Mouse (Mus musculus) frontal cortex, adult (tissue): ENCODE results near the gene Ppcdc.

Experiments used
- ATAC-seq: cut with Nextera tagmentation; 2 replicates; pipeline ENCODE4 v1.9.2; 2017; ENCODE audit warnings: mild to moderate bottlenecking, moderate library complexity, mixed read lengths; ENCODE audit not compliant: low TSS enrichment

Gene Ppcdc

GRCm38 (mm10) chr9:57439522-57440295 is at the start of gene Ppcdc:
TSS of gene Ppcdc (minus strand) at chr9:57440124.
- ATAC-seq = peak; percentile 98

- no peak for ATAC-seq
Observed at GRCm38 (mm10) chr9:57487807-57488206, 47.9 kb upstream of the Ppcdc start.

- peak; percentile 91 for ATAC-seq
Observed at GRCm38 (mm10) chr9:57485774-57486173, 45.9 kb upstream of the Ppcdc start.

GRCm38 (mm10) chr9:57468914-57469313 is 29.0 kb upstream of the Ppcdc start:
- ATAC-seq = peak; percentile 24; the same call in 1 of the 2 replicates

DNA sequence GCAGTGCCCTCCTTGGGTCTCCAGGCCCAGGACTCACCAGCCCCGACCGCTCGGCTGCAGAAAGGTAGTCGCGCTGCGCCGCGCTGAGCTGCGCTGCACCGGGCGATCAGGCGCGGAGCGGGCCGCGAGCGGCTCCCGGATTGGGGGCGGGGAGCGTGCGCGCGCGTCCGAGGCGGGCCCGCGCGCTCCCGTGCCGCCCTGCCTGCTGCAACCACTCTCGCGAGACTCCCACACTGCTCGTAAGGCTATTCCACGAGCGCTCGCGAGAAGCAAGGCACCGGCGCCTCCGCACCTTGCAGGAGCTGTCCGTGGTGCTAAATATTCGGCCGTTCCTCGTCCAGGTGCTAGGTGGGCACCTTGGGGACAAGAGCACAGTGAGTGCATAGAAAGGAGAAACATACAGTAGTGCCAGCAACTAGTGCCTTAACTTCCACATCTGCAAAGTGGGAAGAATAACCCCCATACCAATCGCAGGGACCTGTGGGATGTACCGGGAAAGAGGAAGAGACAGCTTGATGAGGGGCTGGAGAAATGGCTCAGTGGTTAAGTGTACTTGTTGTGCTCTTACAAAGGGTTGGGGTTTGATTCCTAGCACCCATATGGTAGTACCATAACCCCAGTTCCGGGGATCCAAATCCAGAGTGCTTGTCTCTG is 28.1 kb upstream of the Ppcdc start, which contains the start of gene Scamp5:
Gene Scamp5, minus strand, starts transcription at position 165 of the 654 bp plus-strand sequence.
- ATAC-seq = peak; percentile 93

- peak; percentile 47 for ATAC-seq
Observed at GRCm38 (mm10) chr9:57467271-57467771, 27.4 kb upstream of the Ppcdc start.

- ATAC-seq = no peak
Observed at GRCm38 (mm10) chr9:57466101-57466500, 26.2 kb upstream of the Ppcdc start.

GRCm38 (mm10) chr9:57462866-57463265 is 22.9 kb upstream of the Ppcdc start:
- ATAC-seq = no peak

DNA sequence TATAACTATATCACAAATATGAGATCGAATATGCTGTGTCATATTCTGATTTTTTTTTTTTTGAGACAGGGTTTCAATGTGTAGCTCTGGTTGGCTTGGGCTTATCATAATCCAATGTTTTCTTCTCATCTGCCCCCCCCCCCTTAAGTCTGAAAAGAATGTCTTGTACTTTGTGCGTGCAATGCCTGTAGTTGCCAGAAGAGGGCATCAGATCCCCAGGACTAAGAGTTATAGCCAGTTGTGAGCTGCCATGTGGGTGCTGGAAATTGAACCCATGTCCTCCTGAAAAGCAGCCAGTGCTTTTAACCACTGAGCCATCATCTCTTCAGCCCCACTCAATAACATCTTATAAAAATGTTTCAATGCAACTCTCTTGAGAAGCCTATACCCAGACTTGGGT is 19.8 kb upstream of the Ppcdc start:
- no peak for ATAC-seq

- no peak for ATAC-seq
Observed at GRCm38 (mm10) chr9:57453516-57453915, 13.6 kb upstream of the Ppcdc start.

DNA sequence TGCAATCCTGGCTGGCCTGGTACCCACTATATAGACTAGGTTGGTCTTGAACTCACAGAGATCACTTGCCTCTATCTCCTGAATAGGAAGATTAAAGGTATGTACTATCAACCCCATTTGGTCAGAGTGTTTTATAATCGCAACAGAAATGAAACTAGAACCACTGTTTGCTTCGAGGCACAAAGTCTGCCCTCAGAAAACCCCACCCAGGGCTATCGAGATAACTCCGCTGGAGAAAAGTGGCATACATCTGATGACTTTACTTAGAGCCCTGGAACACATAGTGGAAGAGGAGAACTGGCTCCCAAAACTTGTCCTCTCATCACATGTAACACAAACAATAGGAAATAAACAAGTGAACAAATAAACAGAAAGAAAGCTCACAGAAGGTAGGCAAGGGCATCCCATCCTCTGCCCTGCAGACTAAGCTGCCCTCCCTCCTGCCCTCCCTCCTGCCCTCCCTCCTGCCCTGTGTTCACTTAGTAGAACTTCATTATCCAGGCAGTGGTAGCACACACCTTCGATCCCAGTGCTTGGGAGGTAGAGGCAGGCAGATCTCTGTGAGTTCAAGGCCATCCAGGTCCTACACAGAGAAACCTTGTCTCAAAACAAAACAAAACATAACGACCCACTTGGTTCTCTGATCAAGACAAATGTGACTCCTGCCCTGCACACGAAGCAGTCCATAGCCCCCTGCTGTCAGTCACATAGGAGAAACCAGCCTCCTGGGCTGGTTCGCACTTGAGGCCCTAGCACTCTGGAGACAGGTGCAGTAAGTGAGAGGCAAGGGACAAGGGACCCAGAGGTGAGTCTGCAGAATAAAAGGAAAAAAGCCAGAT is 12.9 kb upstream of the Ppcdc start:
- no peak for ATAC-seq

GRCm38 (mm10) chr9:57449715-57450114 is 9.8 kb upstream of the Ppcdc start:
- ATAC-seq = no peak

DNA sequence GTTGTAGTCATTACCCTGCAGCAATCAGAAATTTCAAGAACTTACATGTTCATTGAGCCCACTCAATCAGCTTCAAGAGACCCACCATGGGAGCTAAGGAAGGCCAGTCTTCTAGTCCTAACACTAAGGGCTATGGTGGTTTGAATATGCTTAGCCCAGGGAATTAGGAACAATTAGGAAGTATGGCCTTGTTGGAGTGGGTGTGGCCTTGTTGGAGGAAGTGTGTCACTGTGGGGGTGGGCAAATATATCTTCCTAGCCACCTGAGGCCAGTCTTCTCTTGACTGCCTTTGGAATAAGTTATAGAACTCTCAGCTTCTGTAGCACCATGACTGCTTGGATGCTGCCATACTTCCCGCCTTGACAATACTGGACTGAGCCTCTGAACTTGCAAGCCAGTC is 696 bp upstream of the Ppcdc start:
- ATAC-seq = no peak

DNA sequence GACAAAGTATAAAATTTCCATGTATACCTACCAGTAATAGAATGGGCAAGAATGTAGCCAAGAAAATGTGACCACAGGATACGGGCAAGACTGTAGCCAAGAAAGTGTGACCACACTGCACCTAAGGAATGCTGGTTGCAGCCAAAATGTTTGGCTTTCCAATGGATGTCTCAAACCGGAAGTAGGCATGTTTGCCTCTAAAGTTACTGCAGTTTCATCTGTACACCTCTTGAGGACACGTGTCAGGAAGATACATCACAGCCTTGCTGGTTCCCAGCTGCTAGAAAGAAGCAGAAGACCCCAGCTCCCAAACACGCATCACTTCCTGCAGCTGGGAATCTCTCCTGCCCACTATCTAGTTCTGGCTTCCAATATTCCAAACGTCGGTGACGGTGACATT is 841 bp downstream of the Ppcdc start:
- ATAC-seq = no peak

DNA sequence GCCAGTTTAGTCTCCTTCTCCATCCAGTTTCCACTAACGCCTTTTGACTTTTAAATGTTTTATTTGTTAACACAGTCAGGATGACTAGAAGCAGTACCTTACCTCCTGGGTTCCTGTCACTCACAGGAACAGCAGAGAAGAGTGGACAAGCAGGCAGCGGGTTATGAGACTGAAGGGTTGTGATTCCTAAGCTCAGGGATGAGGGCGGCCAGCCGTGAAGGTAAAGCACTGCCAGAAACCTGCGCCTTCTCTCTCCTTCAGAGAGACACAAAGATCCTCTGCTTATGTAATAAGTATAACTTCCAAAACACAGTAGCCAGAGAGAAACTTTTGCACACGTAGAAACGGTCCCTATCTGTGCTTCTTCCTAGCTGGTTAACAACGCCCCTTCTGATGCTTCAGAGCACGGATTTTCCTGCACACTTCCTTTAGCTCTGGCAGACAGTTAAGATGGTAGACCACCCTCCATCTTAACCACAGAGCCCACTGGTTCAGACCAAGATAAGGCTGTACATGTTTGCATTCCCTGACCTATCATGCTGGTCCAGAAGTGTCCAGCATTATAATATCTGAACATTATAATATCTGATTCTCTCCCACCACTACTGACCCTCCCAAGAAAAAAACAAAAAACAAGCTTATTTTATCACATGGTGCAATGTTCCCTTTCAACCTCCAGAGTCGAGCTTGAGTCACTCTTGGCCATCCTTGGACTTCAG is 1.9 kb downstream of the Ppcdc start:
- ATAC-seq = no peak

GRCm38 (mm10) chr9:57436166-57436565 is 3.8 kb downstream of the Ppcdc start:
- ATAC-seq = no peak

DNA sequence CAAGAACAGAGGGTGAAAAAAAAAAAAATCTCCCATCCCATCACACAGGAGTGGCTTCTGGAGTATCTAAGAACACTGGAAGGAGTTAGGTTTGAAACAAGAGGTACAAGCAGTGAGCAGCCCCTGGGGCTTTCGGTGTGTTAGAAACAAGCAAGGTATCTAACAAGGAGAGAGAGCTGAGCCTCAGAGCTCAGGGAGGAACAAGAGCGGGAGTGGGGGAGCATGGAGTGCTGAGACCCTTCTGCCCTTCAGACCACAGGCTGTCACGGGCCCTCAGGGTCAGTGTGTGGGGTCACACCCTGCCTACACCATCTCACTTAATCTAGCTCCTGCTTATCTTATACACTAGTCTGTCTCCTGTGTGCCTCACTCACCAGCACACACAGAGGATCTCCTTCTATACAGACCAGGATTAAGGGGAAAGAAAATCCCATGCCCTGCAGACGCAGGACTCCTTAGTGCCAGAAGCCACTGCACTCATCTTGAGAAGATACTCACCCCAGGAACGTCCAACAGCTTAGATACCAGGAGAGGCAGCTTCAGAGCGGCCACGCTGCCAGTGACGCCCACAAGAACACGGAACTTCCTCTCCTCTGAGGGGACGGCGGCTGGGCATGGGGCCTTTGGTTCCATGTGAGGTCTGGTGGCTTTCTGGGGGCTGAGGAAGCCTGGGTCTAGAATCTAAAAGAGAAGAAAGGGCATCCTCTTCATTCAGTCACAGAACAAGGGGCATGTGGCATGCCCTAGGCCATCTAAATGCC is 5.3 kb downstream of the Ppcdc start:
- no peak for ATAC-seq

GRCm38 (mm10) chr9:57433097-57434032 is 6.6 kb downstream of the Ppcdc start:
- peak; percentile 67 for ATAC-seq

DNA sequence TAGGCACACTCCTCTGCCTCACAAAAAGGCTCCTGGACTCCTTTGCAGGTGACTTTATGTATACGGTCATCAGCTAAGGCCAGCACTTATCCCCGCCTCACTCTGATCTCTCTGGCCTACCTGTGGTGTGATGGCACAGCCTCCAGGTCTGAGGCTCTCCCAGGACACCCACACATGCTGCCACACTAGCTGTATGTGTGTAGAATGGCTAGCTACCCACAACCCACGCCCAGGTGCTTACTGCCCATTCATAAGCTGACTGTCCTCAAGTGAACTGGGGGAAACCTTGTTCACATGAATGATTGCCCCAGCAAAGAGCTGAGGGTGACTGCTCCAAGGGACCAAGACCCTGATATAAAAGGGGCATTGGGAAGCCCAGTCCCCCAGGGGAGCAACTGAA is 7.4 kb downstream of the Ppcdc start:
- no peak for ATAC-seq

GRCm38 (mm10) chr9:57431202-57431601 is 8.7 kb downstream of the Ppcdc start:
- no peak for ATAC-seq
